Mouse (Mus musculus) heart, adult 9 months (tissue): ENCODE results near the gene Mrpl2.
A peak's percentile ranks its signal among the peaks of the same experiment; 100 is the strongest.

Experiments used
- DNase-seq, 2 experiments: peaks; one replicate each; pipeline ENCODE4 v3.0.0; 2022; ENCODE audit warnings: low spot score in 2 of 2

Gene Mrpl2

DNA sequence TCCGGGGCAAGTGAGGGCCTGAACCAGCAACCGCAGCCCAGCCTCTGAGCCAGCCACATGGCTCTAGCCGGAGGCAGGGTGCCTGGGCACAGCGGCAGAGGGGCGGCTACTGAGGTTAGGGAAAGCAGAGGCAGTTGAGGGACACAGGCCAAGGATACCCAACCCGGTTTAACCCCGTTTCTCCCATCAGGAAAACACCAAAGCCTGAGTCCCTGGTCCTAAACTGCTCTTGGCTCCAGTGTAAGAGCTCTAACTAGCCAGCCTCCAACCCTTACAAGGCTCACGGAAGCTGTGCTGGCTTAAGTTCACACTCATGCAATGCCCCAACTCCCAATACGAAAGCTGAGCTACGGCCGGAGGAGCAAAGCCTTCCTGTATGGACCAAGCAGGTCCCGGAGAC is 21.4 kb upstream of the Mrpl2 start:
- no peak for DNase-seq

DNA sequence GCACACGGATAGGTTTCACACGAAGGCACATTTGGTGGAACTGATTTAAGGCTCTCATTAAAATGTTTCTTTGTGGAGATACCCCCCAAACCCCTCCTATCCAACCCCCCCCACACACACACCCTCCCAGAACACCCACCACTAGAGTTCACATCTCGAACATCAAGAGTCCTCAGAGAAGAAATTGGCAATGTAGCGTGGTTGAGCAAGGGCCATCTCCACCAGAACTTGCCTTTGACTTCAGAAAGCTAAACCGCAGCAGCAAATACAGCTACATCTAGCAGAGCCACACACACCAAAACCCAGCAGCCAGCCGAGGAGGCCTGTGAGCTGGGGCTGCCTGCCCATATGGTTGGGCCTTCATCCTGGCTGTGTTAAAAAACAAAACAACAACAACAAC is 18.6 kb upstream of the Mrpl2 start:
- no peak for DNase-seq

- DNase-seq, result no peak
Measured at GRCm38 (mm10) chr17:46628471-46628790, 17.6 kb upstream of the Mrpl2 start.

DNA sequence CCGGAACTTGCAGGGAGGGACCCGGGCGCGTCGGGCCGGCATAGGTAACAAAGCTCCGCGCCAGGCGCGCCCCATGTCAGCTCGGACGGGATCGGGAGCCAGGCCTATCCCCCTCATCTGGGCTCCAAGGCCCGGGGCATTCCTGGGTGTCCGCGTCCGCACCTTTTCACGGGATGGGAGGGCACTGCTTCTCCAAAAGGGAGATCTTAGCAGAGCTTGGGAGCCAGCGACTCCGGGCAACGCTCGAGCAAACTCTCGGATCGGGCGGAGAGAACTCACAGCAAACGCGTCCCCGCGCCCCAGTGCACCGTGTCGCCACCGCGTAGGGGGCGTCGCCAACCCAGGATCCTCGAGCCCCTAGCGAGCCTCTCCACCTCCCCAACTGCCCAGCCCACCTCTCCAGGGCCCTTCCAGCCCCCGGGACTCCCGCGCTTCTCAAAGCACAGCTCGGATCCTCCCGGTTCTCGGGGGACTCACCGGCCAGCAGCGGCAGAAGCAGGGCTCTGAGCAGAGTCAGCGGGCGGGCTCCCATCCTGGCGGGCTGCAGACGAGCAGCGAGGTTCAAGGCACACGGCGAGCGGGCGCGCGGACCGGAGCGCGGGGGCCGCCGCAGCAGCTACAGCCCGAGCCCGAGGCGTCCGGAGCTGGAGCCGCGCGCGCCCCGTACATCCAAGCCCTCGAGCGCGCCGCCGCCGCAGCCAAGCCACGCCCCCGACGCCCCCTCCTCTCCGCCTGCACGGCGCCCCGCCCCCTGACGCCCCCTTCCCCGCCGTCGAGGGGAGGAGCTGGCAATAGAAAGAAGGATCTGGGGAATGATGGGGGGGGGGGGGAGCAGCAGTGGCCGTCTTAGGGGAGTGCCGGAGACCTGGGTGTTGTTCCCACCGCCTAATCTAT is 17.0 kb upstream of the Mrpl2 start, which contains the start of gene Ptk7:
TSS of gene Ptk7 (minus strand) at position 714 of the 894 bp plus-strand sequence.
- peak in 1 of 2 experiments; percentile 35 for DNase-seq

GRCm38 (mm10) chr17:46629685-46630441 is 16.2 kb upstream of the Mrpl2 start:
- peak; percentile 60 to 61 for DNase-seq

DNA sequence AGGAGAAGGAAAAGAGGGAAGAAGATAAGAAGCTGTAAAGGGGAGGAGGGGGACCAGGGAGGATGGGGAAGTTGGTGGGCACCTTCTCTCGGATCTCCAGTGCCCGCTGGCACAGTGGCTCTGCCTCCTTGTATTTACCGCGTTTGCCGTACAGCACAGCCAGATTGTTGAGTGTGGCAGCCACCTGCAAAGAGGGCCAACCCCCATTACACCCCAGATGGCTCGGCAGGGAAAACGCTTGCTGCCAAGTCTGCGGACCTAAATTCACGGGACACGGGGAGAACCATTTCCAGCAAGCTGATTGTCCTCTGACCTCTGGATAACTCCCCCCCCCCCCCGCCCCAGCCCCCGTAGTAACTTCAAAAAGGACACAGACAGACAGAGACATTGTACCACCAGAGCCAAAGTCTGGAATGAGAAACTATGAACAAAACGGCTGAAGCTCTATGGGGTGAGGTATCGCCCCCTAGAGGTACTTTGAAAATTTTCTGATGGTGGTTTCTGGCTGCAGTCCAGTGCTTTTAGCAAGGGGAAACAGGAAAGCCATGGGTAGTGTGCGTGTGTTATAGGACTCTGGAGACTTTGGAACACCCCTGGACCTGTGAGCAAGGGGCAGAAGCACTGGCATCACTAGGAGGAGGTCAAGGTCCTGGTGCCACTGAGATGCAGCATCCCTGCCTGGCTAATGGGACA is 9.1 kb upstream of the Mrpl2 start:
- peak; percentile 62 to 80 for DNase-seq

DNA sequence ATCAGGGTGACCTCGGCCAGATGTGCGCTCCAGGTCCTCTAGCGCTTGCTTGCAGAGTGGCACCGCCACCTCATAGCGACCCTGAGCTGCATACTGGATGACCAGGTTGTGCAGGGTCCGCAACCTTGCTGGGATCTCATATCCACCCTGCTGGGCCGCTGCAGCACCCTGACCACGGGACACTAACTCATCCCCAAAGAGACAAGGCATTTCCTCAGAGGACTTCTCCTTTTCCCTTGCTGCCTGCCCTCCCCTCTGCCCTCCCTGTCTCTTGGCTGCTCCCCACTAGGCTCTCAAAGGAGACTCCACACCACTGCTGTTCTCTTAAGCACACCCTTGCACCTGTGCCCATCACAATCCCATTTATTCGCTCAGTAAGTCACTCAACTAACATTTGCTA is 6.1 kb upstream of the Mrpl2 start:
- DNase-seq, result no peak

- no peak for DNase-seq
Measured at GRCm38 (mm10) chr17:46642060-46642459, 4.0 kb upstream of the Mrpl2 start.

DNA sequence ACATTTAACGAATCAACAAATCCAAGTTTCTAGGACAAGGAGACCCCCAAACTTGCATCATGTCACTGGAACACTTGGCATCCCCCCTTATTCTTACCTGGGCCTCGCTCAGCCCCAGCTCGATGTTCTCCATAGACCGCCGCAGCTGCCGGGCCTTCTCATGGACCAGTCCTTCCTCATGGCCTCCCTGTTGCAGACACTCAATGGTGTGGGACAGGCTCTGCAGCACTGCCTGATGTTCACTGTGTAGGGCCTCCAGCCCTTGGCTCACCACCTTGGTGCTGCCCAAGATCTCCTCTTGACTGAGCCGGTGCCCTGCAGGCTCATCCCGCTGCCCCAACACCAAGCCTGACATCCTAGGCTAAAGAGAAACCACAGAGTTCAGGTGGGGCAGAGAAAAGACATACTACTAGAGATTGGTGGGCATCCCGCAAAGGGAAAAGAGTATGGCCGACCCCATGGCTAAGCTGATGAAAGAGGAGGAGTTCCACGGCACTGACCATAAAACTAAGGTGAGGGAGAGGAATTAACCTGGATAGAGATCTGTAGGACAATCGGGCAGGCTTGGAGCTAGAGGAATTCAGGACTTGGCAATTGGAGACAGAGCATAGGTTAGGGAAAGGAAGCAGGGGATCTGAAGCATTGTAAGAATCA is 1.8 kb upstream of the Mrpl2 start:
- DNase-seq, result no peak

GRCm38 (mm10) chr17:46644916-46645475 is 1.0 kb upstream of the Mrpl2 start:
- DNase-seq, result peak; percentile 57 to 59

DNA sequence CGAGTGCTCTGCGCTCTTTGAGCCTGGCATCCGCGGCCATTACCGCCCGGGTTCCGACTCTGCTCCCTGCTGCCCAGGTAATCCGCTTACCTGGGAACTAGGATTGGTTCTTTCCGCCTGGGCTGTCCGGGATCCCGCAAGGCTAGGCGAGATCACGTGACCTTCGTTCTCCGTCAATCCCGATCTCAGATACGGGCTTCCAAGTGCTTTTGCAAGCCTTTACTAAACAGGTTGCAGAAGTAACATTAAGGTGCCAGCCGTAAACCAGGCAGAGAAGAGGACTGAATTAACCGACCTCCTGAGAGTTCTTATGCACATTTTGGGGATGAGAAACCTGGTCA is 263 bp downstream of the Mrpl2 start:
- DNase-seq, result no peak

DNA sequence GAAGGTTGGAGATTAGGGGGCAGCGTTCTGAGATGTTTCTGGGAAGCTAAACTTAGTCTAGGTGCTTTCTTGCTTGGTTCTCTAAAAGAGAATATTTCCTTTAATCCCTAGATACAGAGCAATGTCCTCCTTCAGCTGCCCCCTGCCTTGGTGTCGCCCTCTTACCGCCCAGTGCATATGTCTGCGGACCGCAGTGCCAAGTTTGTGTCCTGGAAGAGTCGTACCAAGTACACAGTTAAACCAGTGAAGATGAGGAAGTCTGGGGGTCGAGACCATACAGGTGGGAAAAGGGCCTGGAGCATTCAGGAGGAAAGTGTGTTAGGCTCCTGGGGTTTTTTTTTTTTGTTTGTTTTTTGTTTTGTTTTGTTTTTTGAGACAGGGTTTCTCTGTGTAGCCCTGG is 1.2 kb downstream of the Mrpl2 start:
- no peak for DNase-seq

DNA sequence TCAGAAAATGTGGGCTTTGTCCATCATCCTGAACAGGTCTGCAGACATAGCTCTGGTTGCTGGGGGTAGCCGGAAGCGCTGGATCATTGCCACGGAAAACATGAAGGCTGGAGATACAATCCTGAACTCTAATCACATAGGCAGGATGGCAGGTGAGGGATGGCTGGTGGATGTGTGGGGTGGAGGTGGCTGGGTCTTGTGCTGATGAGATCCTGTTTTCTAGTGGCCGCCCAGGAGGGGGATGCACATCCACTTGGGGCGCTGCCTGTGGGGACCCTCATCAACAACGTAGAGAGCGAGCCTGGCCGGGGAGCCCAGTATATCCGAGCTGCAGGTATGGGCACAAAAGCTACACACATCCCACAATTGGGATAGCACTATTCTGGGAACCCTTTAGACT is 2.4 kb downstream of the Mrpl2 start:
- no peak for DNase-seq

- DNase-seq, result no peak
Measured at GRCm38 (mm10) chr17:46649811-46650210, 3.8 kb downstream of the Mrpl2 start.

DNA sequence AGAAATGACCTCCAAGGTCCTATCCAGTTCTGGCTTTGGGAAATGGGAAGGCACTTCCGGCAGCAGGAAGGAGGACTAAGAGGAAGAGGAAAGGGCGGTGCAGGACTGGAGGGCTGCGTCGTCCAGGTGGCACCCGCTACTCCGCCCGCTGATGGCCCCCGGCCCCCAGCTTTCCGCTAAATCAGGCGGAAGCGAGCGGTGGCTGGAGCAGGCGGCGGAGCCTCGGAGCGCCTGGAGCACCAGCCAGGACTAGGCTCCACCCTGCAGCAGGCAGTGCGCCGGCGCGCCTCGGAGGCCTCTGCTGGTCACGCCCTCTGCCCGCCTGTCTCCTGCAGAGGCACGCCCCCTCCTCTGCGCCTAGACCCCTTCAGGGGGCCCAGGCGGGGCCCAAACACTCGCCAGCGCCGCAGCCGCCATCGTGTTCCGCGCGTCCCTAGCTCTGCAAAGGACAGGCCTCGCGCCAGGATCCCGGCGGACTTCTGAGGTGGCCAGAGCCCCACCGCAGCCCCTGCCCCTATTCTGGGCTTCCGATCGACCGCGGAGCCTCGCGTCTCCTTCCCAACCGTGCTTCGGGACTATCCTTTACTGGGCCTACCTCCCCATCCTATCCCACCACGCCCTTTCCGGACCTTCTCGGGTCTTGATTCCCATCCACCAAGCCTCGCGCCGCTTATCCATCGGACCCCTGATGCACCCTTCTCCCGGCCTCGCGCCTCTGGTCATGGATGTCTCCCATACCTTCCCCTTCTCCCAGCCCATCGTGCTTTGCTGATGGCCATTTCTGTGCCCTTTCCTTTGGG is 4.4 kb downstream of the Mrpl2 start, which contains the start of gene Cul7:
TSS of gene Cul7 (plus strand) at position 106 of the 800 bp plus-strand sequence.
- peak; percentile 92 to 93 for DNase-seq

- no peak for DNase-seq
Measured at GRCm38 (mm10) chr17:46651292-46651691, 5.3 kb downstream of the Mrpl2 start.

GRCm38 (mm10) chr17:46651755-46652547 is 5.9 kb downstream of the Mrpl2 start:
- no peak for DNase-seq

- no peak for DNase-seq
Measured at GRCm38 (mm10) chr17:46656054-46656453, 10.0 kb downstream of the Mrpl2 start.

GRCm38 (mm10) chr17:46661351-46661750 is 15.3 kb downstream of the Mrpl2 start:
- no peak for DNase-seq

- DNase-seq, result no peak
Measured at GRCm38 (mm10) chr17:46661981-46662380, 16.0 kb downstream of the Mrpl2 start.
